Mouse (Mus musculus) midbrain, embryonic 13.5 days (tissue): ENCODE measurements around the gene Myo7a. TPM values are rescaled to one million over a fixed set of nuclear protein-coding genes. Genes with fewer than 3 reads are reported as not detected.

Source experiments
- ATAC-seq: fragments of 200-750 bp; cut with Nextera tagmentation; 2 replicates; pipeline ENCODE4 v1.8.0; 2017; ENCODE audit warnings: mild to moderate bottlenecking, moderate TSS enrichment, moderate library complexity
- H3K27ac ChIP-seq: fragments of 300-500 bp; sonication (generic); 2 replicates; pipeline ENCODE4 v1.5.1; 2015; ENCODE audit warnings: inconsistent platforms, mild to moderate bottlenecking, moderate library complexity
- H3K27me3 ChIP-seq: fragments of 300-500 bp; sonication (generic); 2 replicates; pipeline ENCODE4 v1.6.1; 2015; ENCODE audit warnings: mild to moderate bottlenecking, inconsistent platforms
- H3K36me3 ChIP-seq: fragments of 300-500 bp; sonication (generic); 2 replicates; pipeline ENCODE4 v1.6.1; 2015; ENCODE audit warnings: mild to moderate bottlenecking, inconsistent platforms
- H3K4me1 ChIP-seq: fragments of 300-500 bp; sonication (generic); replicated peaks from 2 replicates; pipeline ENCODE4 v1.6.1; 2015; ENCODE audit warnings: inconsistent platforms
- H3K4me2 ChIP-seq: fragments of 300-500 bp; sonication (generic); replicated peaks from 2 replicates; pipeline ENCODE4 v1.6.1; 2015; ENCODE audit warnings: moderate library complexity, mild to moderate bottlenecking, inconsistent platforms
- H3K4me3 ChIP-seq: fragments of 300-500 bp; sonication (generic); replicated peaks from 2 replicates; pipeline ENCODE4 v1.5.1; 2015; ENCODE audit warnings: mild to moderate bottlenecking, inconsistent platforms
- H3K9ac ChIP-seq: fragments of 300-500 bp; sonication (generic); replicated peaks from 2 replicates; pipeline ENCODE4 v1.6.1; 2015; ENCODE audit warnings: mild to moderate bottlenecking, inconsistent platforms
- H3K9me3 ChIP-seq: fragments of 300-500 bp; sonication (generic); 2 replicates; pipeline ENCODE4 v1.6.1; 2016; ENCODE audit warnings: mild to moderate bottlenecking, inconsistent platforms
- WGBS: fragments of 180-500 bp; shearing (Covaris S2); methylation state at CpG from one replicate; pipeline ENCODE4 v1.1.7; 2015; 5-methylcytosine and 5-hydroxymethylcytosine counted together
- polyA plus RNA-seq: library from polyadenylated mRNA; unstranded; fragments of >200 nt; fragmentation: Nextera tagmentation; extraction: Ambion mirVana; gene quantifications from 2 replicates; pipeline ENCODE4 v1.2.1, GENCODE M21; 2015

Myo7a gene
- polyA plus RNA-seq, 1 experiment from 2014 or later: 19.0 TPM

- Histone ChIP-seq H3K9me3 (no peaks in the 10 kb centered on the region), H3K4me1 (peaks cover 14% of the 10 kb centered on the region), H3K4me3 (no peak overlapping the region), H3K36me3 (no peaks in the 10 kb centered on the region), H3K27me3 (peaks cover 27% of the 10 kb centered on the region), H3K9ac (no peak overlapping the region), H3K27ac (no peak overlapping the region), H3K4me2 (no peak overlapping the region)
- WGBS: 69% methylated on average over 6 of the region's 6 CpGs
- no peak for ATAC-seq
Measured at GRCm38 (mm10) chr7:98114656-98115055, 4.7 kb downstream of the Myo7a start.

GRCm38 (mm10) chr7:98111233-98111632 lies 8.1 kb downstream of the Myo7a start:
- 5% methylated on average over 25 of the region's 25 CpGs for WGBS
- Histone ChIP-seq H3K36me3 (no peaks in the 10 kb centered on the region), H3K4me1 (peaks cover 9% of the 10 kb centered on the region), H3K27ac (no peak overlapping the region), H3K9ac (peak overlapping the region; percentile 25; the same call in 1 of the 2 replicates), H3K4me2 (peak overlapping the region; percentile 47), H3K4me3 (peak overlapping the region; percentile 18; the same call in 1 of the 2 replicates), H3K27me3 (peaks cover 28% of the 10 kb centered on the region), H3K9me3 (no peaks in the 10 kb centered on the region)
- ATAC-seq: no peak

- H3K9me3 ChIP-seq: no peaks in the 10 kb centered on the region
- 82% methylated on average over 4 of the region's 4 CpGs for WGBS
Measured at GRCm38 (mm10) chr7:98109771-98110170, 9.6 kb downstream of the Myo7a start.

GRCm38 (mm10) chr7:98108636-98109430 lies 10.5 kb downstream of the Myo7a start:
- 84% methylated on average over 16 of the region's 16 CpGs for WGBS
- no peak overlapping the region for H3K4me3 ChIP-seq
- no peaks in the 10 kb centered on the region for H3K36me3 ChIP-seq
- H3K9ac ChIP-seq: 0 out of 2 replicates have a peak overlapping the region, but pooled peaks have one; percentile 19
- peaks cover 28% of the 10 kb centered on the region for H3K27me3 ChIP-seq
- H3K4me2 ChIP-seq: no peak overlapping the region
- no peaks in the 10 kb centered on the region for H3K9me3 ChIP-seq
- peaks cover 9% of the 10 kb centered on the region for H3K4me1 ChIP-seq
- no peak for ATAC-seq
- no peak overlapping the region for H3K27ac ChIP-seq

More at GRCm38 (mm10) chr7:98109771-98110170, 9.6 kb downstream of the Myo7a start:
- peaks cover 9% of the 10 kb centered on the region for H3K4me1 ChIP-seq
- no peak for ATAC-seq
- no peak overlapping the region for H3K27ac ChIP-seq
- no peak overlapping the region for H3K9ac ChIP-seq
- H3K36me3 ChIP-seq: no peaks in the 10 kb centered on the region
- H3K4me2 ChIP-seq: no peak overlapping the region
- no peak overlapping the region for H3K4me3 ChIP-seq
- peaks cover 28% of the 10 kb centered on the region for H3K27me3 ChIP-seq

- Histone ChIP-seq H3K4me1 (peaks cover 24% of the 10 kb centered on the region), H3K36me3 (no peaks in the 10 kb centered on the region), H3K9ac (no peak overlapping the region), H3K9me3 (no peaks in the 10 kb centered on the region), H3K27ac (no peak overlapping the region), H3K27me3 (peaks cover 12% of the 10 kb centered on the region), H3K4me2 (no peak overlapping the region), H3K4me3 (no peak overlapping the region)
- WGBS: 89% methylated on average over 7 of the region's 7 CpGs
- ATAC-seq: no peak
Measured at GRCm38 (mm10) chr7:98106272-98106671, 13.1 kb downstream of the Myo7a start.

GRCm38 (mm10) chr7:98104481-98105435 lies 14.6 kb downstream of the Myo7a start:
- Histone ChIP-seq H3K9ac (0 out of 2 replicates have a peak overlapping the region, but pooled peaks have one; percentile 32), H3K4me3 (no peak overlapping the region), H3K27ac (no peak overlapping the region), H3K4me1 (peaks cover 23% of the 10 kb centered on the region), H3K4me2 (no peak overlapping the region), H3K9me3 (no peaks in the 10 kb centered on the region), H3K36me3 (no peaks in the 10 kb centered on the region), H3K27me3 (0 out of 2 replicates have a peak, but pooled peaks cover 2% of the 10 kb centered on the region)
- WGBS: 70% methylated on average over 16 of the region's 16 CpGs
- ATAC-seq: no peak

GRCm38 (mm10) chr7:98103942-98104292 lies 15.4 kb downstream of the Myo7a start:
- no peaks in the 10 kb centered on the region for H3K27me3 ChIP-seq
- no peaks in the 10 kb centered on the region for H3K9me3 ChIP-seq
- ATAC-seq: no peak; the same call in 1 of the 2 replicates
- WGBS: 84% methylated on average over 5 of the region's 5 CpGs
- H3K27ac ChIP-seq: no peak overlapping the region
- no peak overlapping the region for H3K4me3 ChIP-seq
- H3K36me3 ChIP-seq: no peaks in the 10 kb centered on the region
- no peak overlapping the region for H3K9ac ChIP-seq
- H3K4me1 ChIP-seq: peaks cover 23% of the 10 kb centered on the region
- no peak overlapping the region for H3K4me2 ChIP-seq

GRCm38 (mm10) chr7:98103002-98103941 lies 16.1 kb downstream of the Myo7a start:
- ATAC-seq: peak; percentile 84
- Histone ChIP-seq H3K4me1 (peaks cover 23% of the 10 kb centered on the region), H3K4me3 (peak overlapping the region; percentile 31), H3K36me3 (no peaks in the 10 kb centered on the region), H3K27me3 (no peaks in the 10 kb centered on the region), H3K9me3 (no peaks in the 10 kb centered on the region), H3K9ac (peak overlapping the region; percentile 65), H3K4me2 (peak overlapping the region; percentile 54), H3K27ac (0 out of 2 replicates have a peak overlapping the region, but pooled peaks have one; percentile 51)
- 14% methylated on average over 22 of the region's 26 CpGs for WGBS

- ATAC-seq: peak; percentile 37
- WGBS: 94% methylated on average over 11 of the region's 11 CpGs
- peaks cover 23% of the 10 kb centered on the region for H3K4me1 ChIP-seq
- peak overlapping the region; percentile 65; the same call in 1 of the 2 replicates for H3K9ac ChIP-seq
- no peak overlapping the region for H3K4me3 ChIP-seq
- H3K4me2 ChIP-seq: peak overlapping the region; percentile 54
- no peaks in the 10 kb centered on the region for H3K9me3 ChIP-seq
- H3K27ac ChIP-seq: 0 out of 2 replicates have a peak overlapping the region, but pooled peaks have one; percentile 39
- peaks cover 7% of the 10 kb centered on the region for H3K36me3 ChIP-seq
- no peaks in the 10 kb centered on the region for H3K27me3 ChIP-seq
Measured at GRCm38 (mm10) chr7:98102488-98102887, 16.8 kb downstream of the Myo7a start.

GRCm38 (mm10) chr7:98097557-98097956 lies 21.8 kb downstream of the Myo7a start:
- peaks cover 28% of the 10 kb centered on the region for H3K36me3 ChIP-seq
- no peaks in the 10 kb centered on the region for H3K27me3 ChIP-seq
- H3K9ac ChIP-seq: no peak overlapping the region
- H3K4me3 ChIP-seq: no peak overlapping the region
- peaks cover 14% of the 10 kb centered on the region for H3K4me1 ChIP-seq
- no peak overlapping the region for H3K27ac ChIP-seq
- 96% methylated on average over 8 of the region's 8 CpGs for WGBS
- no peak for ATAC-seq
- no peaks in the 10 kb centered on the region for H3K9me3 ChIP-seq
- no peak overlapping the region for H3K4me2 ChIP-seq

- Histone ChIP-seq H3K9me3 (no peaks in the 10 kb centered on the region), H3K27me3 (no peaks in the 10 kb centered on the region), H3K36me3 (peaks cover 39% of the 10 kb centered on the region), H3K4me1 (no peaks in the 10 kb centered on the region), H3K4me2 (no peak overlapping the region), H3K4me3 (no peak overlapping the region), H3K9ac (no peak overlapping the region), H3K27ac (no peak overlapping the region)
- ATAC-seq: no peak
- 92% methylated on average over 4 of the region's 4 CpGs for WGBS
Measured at GRCm38 (mm10) chr7:98095852-98096251, 23.5 kb downstream of the Myo7a start.
